Mouse (Mus musculus) ovary, postnatal 10 days (tissue): ENCODE measurements at regions not wholly inside any gene's neighbourhood (a gene's known extent, or its start where the extent isn't known, plus 50 kb on each side); places are given as distances from the start of the nearest gene placed in this dataset.

Experiments used
- DNase-seq: peaks from one replicate; pipeline ENCODE4 v3.0.0; 2022; ENCODE audit warnings: low spot score

DNA sequence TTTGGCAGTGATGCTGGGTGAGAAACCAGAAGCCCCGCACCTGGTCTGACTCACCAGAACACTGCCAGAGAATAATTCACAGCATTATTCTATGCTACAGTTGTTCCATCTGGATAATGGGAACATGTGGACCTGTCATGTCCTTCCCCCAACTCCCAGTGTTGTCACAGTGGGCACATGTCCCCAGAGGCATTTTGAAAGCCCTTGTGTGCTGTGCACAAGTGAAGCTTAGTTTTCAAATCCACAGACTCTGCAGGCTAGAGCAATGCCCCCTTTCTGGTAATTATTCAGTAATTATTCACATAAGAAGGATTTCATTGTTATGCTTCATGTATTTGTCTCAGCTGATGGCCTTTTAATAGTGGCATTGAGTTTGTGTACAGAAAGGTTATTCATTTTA is 146.7 kb downstream of the Slc4a3 start:
- DNase-seq: no peak

DNA sequence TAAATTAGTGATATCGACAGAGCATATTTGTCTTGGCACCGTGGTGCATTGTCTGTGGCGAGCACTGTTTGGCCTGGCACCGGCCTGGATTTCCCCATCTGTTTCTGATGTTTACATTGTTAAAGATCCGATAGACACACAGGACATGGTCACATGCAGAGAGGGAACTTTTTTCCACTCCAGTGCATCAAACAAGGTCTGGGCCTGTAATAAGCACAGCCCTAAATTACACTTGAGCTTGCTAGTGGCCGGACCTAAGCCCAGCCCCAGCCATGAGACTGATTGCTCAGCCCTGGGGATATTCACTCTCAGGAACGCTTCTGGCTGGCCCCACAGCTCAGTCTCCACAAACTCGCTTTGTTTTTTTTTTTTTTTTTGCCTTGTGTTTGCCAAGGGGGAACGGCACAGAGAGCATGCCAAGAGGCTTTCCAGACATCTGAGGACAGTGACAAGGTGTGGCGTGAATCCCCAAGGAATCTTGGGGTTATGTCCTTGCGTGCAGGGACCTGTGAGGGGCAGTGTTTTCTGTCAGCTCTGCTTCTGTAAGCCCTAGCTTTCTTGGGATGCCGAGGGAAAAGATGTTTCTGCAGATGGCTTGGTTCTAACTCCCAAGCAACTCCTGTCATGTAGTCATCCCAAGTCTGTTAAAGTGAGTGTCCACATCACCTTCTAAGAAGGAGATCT is 147.3 kb downstream of the Slc4a3 start:
- no peak for DNase-seq

DNA sequence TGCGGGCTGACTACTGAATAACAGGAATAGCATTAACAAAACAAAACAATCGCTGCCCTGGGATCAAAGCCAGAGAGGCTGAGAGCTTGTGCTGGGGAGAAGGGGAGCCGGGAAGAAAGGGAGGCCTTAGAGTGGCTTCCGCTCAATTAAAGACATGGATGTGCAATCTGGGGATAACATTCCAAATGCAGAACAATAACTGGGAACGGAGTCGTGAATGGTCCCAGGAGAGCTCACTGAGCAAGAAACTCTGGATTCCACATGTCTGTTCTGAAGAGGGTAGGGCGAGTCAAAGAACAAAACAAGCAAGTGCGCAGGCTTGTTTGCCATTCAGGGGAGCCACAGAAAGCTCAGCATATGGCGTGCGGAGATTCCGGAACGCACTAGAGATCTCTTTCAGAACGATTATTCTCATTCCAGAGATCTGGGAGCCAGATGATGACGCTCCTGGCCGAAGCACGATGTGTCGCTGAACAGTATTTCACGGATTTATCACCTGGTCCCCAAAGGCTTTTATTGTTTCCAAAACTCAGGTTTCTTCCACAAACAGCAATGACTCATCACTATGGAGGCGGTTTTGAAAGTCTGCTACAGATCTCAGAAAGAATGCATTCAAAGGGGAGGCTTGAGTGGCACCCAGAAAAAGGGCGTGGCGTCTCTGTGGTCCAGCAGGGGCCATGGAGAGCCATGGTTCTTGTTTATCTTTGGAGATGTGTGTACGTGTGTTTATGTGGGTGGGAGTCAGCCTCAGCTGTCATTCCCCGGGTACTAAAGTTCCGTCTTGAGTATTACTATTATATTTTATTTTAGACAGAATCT is 159.0 kb downstream of the Slc4a3 start:
- DNase-seq: no peak

DNA sequence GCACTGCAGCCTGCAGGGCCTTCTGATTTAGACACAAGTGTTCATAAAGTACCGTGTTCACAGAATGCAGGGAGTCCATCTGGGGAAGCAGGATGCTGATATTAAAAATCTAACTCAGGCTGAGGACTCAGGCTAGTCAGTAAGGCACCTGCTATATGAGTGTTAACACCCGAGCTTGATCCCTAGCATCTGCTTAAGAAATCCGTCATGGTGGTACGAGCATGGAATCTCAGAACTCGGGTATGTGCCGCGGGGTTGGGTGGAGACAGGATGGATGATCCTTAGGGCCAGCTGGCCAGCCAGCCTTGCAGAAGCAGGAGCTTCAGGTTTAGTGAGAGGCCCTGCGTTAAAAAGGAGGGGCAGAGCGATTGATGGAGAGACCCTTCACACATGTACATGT is 160.1 kb downstream of the Slc4a3 start:
- DNase-seq: no peak

DNA sequence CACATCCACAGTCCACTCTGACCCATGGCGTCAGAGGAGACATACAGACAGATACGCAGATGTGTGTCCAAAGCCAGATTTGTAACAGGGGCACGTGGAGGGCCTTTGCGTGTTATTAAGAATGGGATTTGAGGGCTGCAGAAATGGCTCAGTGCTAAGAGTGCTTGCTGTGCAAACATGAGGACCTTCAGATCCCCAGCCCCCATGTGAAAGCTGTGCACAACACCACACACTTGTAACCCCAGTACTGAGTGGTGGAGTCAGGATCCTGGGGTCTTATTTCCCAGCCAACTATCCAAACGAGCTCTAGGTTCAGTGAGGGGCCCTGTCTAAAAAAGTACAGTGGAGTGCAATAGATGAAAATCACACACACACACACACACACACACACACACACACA is 177.4 kb downstream of the Slc4a3 start:
- DNase-seq: no peak

DNA sequence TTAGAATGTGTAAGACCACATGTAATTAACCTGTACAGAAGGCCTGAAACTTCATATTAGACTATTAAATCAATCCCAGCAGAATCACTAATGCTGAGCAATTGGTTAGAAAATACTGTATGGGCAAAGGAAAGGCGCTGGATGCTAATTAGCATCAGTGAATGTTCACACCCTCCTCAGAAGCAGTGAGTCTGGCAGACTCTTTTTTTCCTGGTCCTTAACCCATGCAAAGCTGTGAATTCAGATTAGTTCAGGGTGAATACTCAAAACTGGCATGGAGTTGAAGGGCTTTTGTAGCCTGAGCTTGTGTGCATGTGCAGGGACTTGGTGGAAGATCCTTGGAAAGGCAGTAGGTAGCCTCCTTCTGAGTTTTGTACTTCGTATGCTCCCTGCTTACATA is 179.3 kb downstream of the Slc4a3 start:
- DNase-seq: no peak

DNA sequence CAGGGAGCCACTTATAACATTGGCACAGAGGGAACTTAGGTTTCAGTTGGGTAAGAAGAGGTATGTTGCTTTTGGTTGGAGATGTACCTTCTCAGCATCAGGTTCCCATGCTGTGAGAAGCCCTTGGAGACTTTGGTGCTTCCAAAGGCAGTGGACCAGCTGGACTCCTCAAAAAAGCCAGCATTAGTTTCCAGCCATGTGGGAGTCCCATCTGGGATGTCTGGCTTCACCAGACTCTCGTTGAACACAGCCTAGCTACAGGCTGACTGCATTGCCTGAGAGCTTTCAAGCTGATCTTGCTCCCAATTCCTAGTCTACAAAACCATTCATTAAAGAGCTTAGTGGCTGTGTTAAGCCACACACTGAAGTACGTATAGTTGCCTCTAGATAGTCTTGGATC is 182.8 kb downstream of the Slc4a3 start:
- no peak for DNase-seq

DNA sequence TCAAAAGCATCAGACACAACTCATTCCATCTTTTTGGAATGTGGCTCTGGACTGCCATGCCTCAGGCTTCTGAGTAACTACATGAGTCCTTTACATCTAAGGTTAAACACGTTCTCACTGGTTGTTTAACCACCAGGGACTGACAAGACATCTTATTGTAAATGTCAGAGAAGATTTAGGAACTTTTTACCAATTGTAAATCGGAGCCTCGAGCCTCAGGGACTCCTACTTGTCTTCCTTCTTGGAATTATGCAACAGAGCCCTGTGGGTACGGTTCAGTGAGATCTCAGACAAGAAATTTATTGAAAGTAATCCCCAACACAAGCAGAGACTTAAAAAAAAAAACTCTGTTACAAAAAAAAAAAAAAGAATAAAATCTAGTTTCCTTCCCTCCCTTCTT is 187.7 kb downstream of the Slc4a3 start:
- DNase-seq: no peak

DNA sequence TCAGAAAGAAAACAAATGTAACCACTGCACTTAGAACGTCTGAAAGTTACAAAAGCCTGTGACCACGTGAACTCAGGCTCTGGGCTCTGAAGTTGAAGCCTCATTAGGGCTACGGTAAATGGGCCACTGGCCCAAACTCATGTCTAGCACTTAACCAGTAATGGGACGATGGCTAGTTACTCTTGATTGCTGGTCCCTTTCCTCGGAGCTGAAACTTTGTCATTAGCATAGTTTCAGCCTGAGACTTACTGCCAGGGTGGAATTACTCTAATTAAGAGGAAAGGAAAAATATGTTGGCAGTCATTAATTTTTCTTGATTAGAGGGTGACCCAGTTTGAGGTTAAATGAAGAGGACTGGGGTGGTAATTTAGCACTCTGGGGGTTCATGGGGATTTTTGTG is 192.6 kb downstream of the Slc4a3 start:
- no peak for DNase-seq

DNA sequence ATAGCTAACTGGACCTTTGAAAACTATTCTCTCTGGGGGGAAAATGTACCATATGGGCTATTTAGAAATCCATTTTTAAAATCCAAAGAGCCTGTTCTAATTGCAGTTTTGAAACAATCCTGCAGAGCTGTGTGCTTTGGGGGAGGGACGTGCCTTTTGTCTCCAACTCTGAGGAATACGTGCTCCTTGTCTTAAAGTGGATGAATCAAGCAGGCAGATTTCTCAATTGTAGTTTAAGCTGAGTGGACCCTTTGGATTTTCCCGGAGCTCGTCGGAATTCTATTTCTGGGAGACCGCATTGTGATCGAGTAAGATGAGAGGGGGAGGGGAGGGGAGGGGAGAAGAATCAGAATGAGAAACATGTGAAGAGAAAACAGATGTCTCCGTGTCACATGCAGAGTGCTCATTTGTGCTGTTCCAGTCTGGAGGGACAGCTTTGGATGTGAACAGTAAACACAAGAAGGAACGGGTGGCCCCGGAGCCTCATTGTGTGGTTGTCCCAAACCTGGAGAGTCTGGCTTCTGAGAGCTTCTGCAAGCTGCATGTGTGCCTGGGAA is 203.7 kb downstream of the Slc4a3 start:
- no peak for DNase-seq

DNA sequence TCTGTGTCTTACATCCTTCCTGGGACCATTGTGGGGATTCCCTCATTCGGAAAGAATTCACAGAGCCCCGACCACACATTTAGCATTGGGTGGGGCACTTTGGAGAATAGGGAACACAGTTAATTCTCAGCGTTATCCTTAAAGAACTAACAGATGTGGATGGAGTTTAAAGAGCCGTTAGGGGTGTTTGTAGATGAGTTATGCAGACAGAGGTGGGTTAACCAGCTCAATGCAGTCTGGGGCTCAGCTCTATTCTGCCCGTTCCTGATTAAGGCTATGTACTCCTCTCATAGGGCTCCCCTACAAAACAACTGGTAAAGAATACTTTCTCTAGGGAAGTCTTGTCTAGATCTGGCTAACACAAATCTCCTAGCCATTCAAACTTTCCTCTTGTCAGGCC is 226.1 kb downstream of the Slc4a3 start:
- DNase-seq: no peak

DNA sequence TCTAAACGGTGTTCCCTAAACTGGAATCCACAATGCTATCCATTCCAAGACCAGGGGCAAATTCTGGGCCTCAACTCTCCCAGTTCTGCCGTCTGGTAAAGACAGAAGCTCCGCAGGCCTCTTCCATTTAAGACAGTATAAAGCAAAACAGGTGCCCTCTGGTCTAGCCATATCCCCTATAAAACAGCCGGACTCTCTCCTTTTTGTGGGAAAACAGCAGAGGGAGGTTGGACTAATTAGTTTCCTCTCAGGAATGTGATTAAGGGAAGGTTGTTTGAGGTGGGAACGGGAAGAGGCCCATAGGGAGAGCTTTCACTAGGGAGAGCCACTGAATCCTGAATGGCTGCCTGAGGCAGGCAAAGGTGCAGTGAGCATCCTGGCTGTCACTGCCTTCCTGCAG is 226.9 kb downstream of the Slc4a3 start:
- no peak for DNase-seq

DNA sequence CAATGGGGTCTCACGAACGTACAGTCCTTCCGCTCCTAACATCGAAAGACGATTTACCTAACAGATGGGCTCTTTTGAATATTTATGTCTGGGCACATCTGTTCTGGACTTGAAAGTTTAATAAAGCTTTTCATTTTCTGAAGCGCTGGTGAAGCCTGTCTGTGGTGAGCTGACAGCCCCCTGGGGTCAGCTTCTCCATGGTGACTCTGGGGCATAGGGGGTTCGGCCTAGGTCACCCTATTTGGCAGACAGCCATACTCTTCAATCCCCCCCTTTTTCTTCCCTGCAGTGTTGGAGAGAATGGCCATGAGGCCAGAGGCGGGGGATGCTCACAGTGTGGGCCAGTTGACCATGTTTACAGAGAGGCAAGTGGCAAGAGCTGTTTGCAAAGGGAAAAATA is 232.8 kb downstream of the Slc4a3 start:
- no peak for DNase-seq

DNA sequence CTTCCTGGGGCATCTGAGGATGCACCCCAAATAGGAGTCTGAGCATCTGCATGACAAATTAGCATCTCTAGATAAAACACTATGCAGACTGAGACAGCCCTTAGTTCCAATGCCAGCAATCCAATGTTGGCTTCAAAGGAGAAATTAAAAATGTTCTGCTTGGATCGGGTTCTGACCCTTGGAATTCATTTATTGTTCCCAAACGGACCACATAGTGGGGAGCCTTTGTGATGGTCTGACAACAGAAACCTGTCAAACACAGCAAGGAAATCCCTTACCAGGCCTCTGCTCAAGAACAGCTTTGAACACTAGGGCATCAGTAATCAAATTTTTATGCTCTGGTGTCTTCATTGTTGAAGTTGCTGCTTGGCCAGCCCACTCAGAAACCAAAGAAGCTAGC is 237.1 kb downstream of the Slc4a3 start:
- DNase-seq: no peak

DNA sequence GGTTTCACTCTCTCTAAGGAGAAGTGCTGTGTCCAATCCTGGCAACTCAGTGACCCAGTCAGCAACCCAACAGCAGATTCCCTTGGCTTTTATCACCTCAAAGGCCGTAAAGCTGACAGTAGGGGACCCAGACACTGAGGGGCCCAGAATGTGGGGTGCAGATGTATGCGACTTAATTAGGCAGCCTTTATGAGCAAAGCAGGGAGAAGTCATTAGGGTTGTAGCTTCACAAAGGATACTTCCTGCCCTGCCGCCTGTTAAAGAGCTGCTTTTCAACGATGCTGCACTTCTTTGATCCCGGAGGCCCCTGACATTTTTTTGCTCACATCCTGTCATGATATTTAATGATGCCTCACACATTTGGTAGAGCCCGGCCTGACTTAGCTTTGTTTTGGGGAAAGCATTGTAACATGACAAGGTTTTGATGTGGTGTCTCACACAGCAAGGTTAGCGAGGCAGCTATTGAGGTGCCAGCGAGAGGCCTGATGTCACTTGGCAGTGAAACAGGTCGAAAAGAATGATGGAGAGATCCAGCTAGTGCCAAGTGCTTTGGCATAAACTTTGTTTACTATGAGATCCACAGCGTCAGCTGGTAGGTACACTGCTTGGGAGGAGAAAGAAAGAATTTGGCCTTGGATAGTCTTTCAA is 240.2 kb downstream of the Slc4a3 start:
- no peak for DNase-seq

DNA sequence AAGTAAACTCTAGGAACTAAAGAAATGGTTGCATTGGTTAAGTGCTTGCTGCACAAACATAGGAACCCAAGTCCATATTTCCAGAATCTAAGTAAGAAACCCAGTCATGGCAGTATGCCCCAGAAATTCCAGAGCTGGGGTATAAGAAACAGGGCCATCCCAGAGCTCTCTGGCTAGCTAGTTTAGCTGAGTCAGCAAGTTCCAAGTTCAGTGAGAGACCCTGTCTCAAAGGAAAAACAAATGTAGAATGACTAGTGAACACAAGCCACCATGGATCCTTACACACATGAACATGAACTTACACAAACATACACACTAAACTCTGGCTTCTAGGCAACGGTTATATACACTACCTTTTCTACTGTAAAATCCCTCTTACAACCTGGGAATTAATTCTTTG is 245.4 kb downstream of the Slc4a3 start:
- no peak for DNase-seq

DNA sequence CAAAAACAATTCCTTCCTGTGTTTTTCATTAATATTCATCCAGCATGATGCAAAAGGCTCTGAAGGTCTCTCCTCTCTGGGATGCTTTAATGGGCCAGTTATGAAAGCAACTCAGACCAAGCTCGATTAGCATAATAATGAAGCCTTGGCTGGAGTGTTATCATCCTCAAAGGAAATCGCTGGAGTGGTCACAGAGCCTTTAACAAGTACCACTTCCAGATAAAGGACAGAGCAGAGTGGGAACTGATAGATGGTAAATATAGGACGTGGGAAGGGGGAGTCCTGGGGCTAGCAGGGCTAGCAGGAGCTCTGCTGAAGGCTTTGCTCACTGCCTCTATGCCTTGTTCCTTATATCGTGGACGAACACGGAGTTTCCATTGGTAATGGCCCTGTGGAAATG is 251.7 kb downstream of the Slc4a3 start:
- no peak for DNase-seq

DNA sequence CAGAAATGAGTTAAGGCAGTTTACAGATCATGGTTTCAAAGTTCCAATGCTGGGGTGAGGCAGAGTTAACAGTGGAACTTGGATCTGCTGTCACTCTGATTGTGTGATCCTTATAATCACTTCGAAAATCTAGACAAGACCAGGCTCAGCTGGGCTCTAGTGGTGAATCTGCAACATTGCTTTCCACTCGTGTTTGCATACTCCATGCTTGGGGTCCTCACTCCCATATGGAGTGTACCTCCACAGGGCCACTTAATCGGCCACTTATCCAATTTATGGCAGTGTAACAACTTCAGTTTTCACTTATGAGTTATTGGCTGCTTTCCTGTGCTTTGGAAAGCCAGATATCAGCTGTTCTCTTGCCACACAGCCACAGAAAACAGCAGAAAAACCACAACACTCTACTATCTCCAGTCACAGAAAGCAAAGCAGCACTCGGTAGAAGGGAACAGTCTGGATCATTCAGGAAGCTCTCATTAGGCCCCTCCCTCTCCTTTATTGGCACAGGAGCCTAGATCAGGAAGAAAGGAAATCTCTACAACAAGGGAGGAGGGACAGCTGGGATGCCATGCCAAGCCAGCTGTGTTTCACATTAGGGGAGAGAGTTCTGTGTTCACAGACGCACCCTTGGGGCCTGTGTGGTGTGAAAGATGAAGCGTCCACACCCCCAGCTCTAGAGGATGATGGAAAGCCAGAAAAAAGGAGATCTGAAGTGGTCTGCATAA is 252.5 kb downstream of the Slc4a3 start:
- no peak for DNase-seq

DNA sequence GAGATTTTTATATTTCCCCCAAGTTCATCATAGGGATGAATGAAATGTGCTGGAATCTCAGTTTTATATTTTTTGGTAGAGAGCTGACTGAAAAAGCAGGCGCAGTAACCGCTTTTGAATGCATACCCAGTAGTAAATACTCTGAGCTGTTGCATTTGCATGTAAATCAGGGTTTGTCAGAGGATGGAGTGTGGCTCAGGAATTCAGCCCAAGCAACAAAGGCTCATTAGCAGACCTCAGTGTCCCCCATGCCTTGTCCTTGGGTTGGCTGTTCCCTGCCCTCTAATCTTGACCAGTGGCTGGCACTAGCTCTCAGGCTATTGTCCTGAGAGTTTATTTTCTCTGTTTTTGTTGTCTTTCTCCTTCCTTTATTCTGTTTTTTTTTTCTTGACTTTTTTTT is 258.4 kb downstream of the Slc4a3 start:
- no peak for DNase-seq

DNA sequence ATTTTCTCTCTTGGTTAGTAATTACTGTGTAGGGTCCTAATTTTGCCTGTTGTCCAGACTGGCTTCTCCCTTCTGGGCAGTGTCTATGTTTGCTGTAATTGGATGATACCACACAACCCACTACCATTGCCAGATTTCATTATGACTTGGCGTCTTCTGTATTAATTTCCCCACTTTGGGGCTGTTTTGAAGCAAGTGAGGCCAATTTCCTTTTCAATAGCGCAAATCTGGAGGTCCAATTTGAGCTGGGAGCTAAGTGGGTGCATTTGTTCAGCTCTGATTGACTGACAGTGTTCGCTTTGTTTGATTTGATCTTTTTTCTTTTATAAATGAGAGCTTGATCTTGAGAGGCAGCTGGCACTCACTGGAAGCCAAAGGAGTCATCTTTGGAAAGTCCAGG is 266.4 kb downstream of the Slc4a3 start:
- no peak for DNase-seq

DNA sequence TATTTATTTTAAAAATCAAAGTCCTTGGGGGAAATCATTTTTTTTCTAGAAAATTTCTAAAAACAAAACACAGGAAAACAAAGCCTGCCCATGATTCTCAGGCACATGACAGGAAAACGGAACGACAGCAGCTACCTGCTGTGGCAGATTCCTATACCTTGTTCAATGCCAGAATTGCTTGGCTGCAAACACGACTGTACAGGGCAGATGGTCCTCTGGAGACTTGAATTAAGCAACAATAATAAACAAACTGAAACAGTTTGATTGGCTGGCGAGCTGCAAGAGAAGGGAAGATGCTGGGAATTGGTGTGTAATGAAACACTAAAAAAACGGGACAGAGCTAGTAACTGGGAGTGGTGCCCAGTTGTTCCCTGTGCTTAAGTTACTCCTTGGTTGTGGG is 280.1 kb downstream of the Slc4a3 start:
- DNase-seq: no peak

DNA sequence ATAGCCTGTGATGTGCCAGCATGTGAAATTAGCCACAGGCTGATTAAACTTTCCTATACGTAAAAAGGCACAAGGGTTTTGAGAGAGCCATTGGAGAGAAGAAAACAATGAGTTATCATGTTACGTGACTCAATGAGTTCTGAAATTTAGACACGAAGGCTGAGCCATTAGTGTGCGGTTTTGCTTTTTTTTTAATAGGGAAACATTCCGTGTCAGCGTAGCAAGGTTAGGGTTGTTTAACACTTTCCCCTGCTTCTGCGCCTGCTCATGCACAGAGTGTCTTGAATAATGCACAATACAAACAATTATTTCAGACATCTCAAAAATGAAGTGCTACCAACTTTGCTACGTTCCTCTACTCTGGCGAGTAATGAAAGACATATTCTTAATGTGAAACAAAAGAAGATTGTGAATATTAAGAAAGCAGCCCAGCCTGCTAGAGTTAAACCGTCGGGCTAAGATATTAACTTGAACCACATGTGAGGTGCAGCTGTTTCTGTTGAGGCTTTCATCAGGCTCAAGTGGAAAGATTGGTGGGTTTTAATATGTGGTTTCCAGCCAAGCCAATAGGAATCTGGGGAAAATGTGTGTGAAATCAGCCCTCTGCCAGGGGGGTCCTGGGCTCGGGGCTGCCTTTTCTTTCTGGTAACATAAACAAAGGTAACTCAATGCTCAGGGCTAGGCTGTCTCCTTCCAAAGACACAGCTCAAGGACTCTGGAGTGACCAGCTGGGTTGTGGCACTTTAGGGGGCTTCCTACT is 287.2 kb downstream of the Slc4a3 start:
- no peak for DNase-seq
